Mouse (Mus musculus) left cerebral cortex, adult 2 months (tissue): ENCODE measurements around the gene Ephb6. TPM values are rescaled to one million over a fixed set of nuclear protein-coding genes. Genes with fewer than 3 reads are reported as not detected.

Source experiments
- DNase-seq, 2 experiments: peaks; one replicate each; pipeline ENCODE4 v3.0.0; 2021 to 2022; ENCODE audit warnings: low spot score in 2 of 2, mixed read lengths in 1 of 2; ENCODE audit errors: extremely low spot score in 1 of 2
- H3K27ac ChIP-seq: fragments of 200-600 bp; 2 replicates; pipeline ENCODE4 v1.8.1; 2022
- H3K4me3 ChIP-seq: fragments of 200-600 bp; 2 replicates; pipeline ENCODE4 v1.8.1; 2022
- CTCF ChIP-seq: fragments of 200-600 bp; IDR thresholded peaks from 2 replicates; pipeline ENCODE4 v1.8.1; 2022; ENCODE audit warnings: antibody characterized with exemption, mild to moderate bottlenecking, moderate library complexity
- intact Hi-C: fragments of 180-260 bp; cut with DNase I; formaldehyde crosslinking; loops from one replicate; pipeline ENCODE4 v1.15.1; 2025
- total RNA-seq, 2 experiments: library from RNA; stranded (reverse); gene quantifications; 2 replicates each; pipeline ENCODE4 v1.2.3; 2021

The Ephb6 gene
- total RNA-seq, 2 experiments from 2014 or later: 118 to 130 TPM

GRCm38 (mm10) chr6:41654648-41655047 lies 49.4 kb downstream of the Ephb6 start:
- intact Hi-C loops: no loop called here
- no peak for TF ChIP-seq CTCF
- DNase-seq: no peak
- no peak overlapping the region for H3K4me3 ChIP-seq
- H3K27ac ChIP-seq: no peak overlapping the region

- intact Hi-C loops: no loop called here
- Histone ChIP-seq H3K27ac (no peak overlapping the region), H3K4me3 (no peak overlapping the region)
- TF ChIP-seq CTCF: no peak
- no peak for DNase-seq
These were observed 53.2 kb downstream of the Ephb6 start for GRCm38 (mm10) chr6:41658487-41658886.

- Histone ChIP-seq H3K4me3 (no peak overlapping the region), H3K27ac (no peak overlapping the region)
- TF ChIP-seq CTCF: peak; percentile 50
- DNase-seq: no peak
- intact Hi-C loops: no loop called here
These were observed 57.0 kb downstream of the Ephb6 start for GRCm38 (mm10) chr6:41662320-41662719.

Other genes with a start within 250 kb of the Ephb6 start
- gene Prss3, start 227.8 kb upstream of the Ephb6 start, total RNA-seq: not detected
- not detected for gene Gm5771, start 213.1 kb upstream of the Ephb6 start, total RNA-seq
- under 1 TPM; 0.56 to 0.68 TPM for gene Gm10334, start 159.3 kb upstream of the Ephb6 start, total RNA-seq
- not detected for gene Prss1, start 146.6 kb upstream of the Ephb6 start, total RNA-seq
- gene Prss2, start 83.7 kb upstream of the Ephb6 start, total RNA-seq: not detected
- gene Trpv6, start 30.9 kb downstream of the Ephb6 start, total RNA-seq: 1 to 10 TPM; 1.9 to 2.5 TPM
- gene Trpv5, start 75.3 kb downstream of the Ephb6 start, total RNA-seq: not detected
- gene Llcfc1, start 78.9 kb downstream of the Ephb6 start, total RNA-seq: not detected
- gene Kel, start 98.9 kb downstream of the Ephb6 start, total RNA-seq: not detected
- not detected for gene Olfr459, start 169.7 kb downstream of the Ephb6 start, total RNA-seq
- not detected for gene Pip, start 242.1 kb downstream of the Ephb6 start, total RNA-seq
- gene Sval2, start 247.5 kb downstream of the Ephb6 start, total RNA-seq: not detected